Mouse (Mus musculus): ENCODE measurements around the gene Cadm1.

The Cadm1 gene

GRCm38 (mm10) chr9:47880171-47880570 lies 350.2 kb downstream of the Cadm1 start:
- no peak for DNase-seq

- no peak for DNase-seq
These were observed 352.4 kb downstream of the Cadm1 start for GRCm38 (mm10) chr9:47882372-47882771.

- peak; percentile 64 to 75 for DNase-seq
These were observed 361.7 kb downstream of the Cadm1 start for GRCm38 (mm10) chr9:47891721-47892120.

GRCm38 (mm10) chr9:47892995-47893394 lies 363.0 kb downstream of the Cadm1 start:
- no peak for DNase-seq

- DNase-seq: peak; percentile 10 to 35
These were observed 364.1 kb downstream of the Cadm1 start for GRCm38 (mm10) chr9:47894096-47894495.

GRCm38 (mm10) chr9:47894661-47895060 lies 364.7 kb downstream of the Cadm1 start:
- no peak for DNase-seq

GRCm38 (mm10) chr9:47895121-47895520 lies 365.1 kb downstream of the Cadm1 start:
- DNase-seq: no peak

- no peak for DNase-seq
These were observed 370.8 kb downstream of the Cadm1 start for GRCm38 (mm10) chr9:47900734-47901133.

- DNase-seq: no peak
These were observed 373.7 kb downstream of the Cadm1 start for GRCm38 (mm10) chr9:47903661-47904060.

GRCm38 (mm10) chr9:47904339-47904922 lies 374.5 kb downstream of the Cadm1 start:
- DNase-seq: no peak

GRCm38 (mm10) chr9:47906521-47906920 lies 376.5 kb downstream of the Cadm1 start:
- DNase-seq: no peak
